Mouse (Mus musculus) ovary, postnatal 36 days (tissue): ENCODE measurements around the gene Ribc1.
A peak's percentile ranks its signal among the peaks of the same experiment; 100 is the strongest.

ENCODE experiments used
- DNase-seq: peaks from one replicate; pipeline ENCODE4 v3.0.0; 2022; ENCODE audit warnings: low spot score, mixed read lengths

Ribc1 gene

GRCm38 (mm10) chrX:152016151-152017145, at the start of gene Ribc1, which contains the start of gene Smc1a:
Ribc1 (minus strand) TSS chrX:152016295.
Smc1a (plus strand) TSS chrX:152016428.
- peak; percentile 85 for DNase-seq

DNA sequence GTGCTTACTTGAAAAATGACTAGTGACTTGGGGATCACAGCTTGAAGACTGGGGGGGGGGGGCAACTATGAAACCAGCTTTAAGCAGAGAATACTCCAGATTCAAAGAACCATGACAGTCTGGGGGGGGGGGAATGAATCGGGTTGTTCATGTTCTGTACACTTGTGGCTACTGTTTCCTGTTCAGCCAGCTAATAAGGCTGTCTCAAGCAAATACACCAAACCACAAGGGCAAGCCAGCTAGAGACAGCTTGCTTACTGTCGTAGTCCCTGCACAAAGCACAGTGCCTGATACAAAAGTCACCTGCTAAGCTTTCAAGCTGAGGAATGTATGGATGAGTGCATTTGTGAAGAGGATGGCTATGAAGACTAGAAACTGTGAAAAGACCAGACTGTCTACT, 49.6 kb upstream of the Ribc1 start:
- DNase-seq, result no peak

GRCm38 (mm10) chrX:152054094-152054493, 38.0 kb upstream of the Ribc1 start:
- DNase-seq, result no peak

DNA sequence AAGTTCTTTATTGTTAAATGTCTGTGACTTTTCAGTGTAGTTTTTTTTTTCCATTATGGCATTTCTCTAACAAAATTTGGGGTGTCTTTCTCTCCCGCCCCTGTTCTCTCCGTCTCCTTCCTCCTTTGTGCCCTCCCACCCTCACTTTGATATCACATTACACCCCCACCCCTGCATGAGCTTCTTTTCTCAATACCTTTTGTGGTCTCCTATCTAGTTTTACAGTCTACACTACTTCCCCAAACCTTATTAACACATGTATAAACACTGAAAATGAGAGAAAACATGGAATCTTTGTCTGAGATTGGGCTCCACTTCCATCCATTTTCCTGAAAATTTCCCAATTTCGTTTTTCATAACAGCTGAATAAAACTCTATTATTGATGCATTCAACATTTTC, 36.5 kb upstream of the Ribc1 start:
- no peak for DNase-seq

- DNase-seq, result no peak
These were observed 31.1 kb upstream of the Ribc1 start for GRCm38 (mm10) chrX:152047230-152047629.

GRCm38 (mm10) chrX:152039865-152040264, 23.8 kb upstream of the Ribc1 start:
- DNase-seq, result no peak

DNA sequence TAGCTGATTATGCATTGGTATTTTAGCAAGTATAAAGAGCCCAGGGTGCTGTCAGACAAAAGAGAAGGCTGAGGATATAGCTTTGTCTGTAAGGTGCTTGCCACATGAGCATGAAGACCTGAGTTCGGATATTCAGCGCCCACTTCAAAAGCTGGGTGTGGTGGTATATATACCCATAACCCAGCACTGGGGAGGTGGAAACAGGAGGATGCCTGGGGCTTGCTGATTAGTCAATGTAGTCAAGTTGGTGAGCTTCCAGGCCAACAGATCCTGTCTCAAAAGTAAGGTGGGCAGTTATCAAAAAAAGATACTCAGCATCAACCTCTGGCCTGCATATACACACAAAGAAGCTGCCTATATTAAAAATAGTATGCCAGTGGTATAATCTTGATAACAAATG, 3.2 kb upstream of the Ribc1 start:
- DNase-seq, result no peak

- no peak for DNase-seq
These were observed 1.1 kb upstream of the Ribc1 start for GRCm38 (mm10) chrX:152017186-152017585.

GRCm38 (mm10) chrX:152015752-152016150, 344 bp downstream of the Ribc1 start:
- DNase-seq, result no peak

GRCm38 (mm10) chrX:152007863-152008262, 8.2 kb downstream of the Ribc1 start:
- DNase-seq, result no peak

DNA sequence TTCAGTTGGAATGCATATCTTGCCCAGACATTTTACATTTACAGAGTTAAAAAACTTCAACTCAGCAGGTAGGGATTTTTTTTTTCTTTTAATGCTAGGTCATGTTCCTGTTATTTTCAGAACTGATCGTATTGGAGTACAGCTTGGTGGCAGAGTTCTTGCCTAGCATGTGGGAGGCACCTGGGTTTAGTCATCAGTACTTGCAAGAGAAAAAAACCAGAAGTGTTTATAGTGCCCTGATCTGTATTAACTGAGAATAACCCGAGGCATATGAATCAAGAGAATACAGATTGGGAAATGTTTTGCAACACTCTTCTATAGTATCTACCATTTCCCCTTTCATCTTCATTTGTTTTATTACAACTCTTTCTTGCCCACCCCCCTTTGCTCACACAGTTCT, 13.2 kb downstream of the Ribc1 start:
- DNase-seq, result no peak

DNA sequence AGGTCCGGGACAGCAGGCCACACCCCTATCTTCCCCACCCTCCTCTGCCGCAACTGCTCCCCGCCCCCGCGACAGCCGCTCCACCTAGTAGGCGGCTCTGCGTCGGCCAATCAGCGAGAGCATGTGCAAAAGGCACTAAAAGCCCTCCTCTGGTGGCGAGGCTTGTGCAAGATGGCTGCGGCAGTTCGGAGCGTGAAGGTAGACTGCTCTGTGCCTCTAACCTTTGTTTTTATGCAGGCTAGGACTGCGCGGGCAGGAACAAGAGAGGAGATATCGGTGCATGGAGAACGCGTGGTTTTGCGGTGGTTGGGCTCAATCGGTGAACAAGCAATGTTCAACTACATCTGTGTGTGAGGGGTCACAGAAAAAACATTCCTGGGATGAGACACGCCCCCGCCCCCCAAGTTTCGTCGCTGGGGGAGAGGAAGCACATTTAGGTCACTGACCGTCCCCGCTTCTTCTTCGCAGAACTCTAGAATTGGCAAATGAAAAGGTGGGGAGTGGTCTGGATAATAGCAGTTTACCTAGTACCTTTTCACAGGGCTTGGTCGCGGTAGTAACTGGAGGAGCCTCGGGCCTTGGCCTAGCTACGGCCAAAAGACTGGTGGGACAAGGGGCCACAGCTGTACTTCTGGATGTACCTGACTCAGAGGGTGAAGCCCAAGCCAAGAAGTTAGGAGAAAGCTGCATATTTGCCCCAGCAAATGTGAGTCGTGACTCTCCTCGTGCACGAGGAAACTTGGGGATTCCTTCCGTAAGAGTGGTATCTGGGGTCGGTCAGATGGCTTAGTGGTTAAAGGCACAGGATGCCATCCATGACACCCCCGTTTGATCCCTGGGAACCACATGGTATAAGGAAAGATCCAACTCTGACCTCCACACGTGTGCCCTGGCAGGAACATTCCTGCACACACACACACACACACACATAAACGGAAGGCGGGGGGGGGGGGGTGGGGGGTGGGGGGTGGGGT, 14.1 kb downstream of the Ribc1 start, which contains the start of gene Hsd17b10:
Hsd17b10 (plus strand) TSS at position 109 of the 974 bp plus-strand sequence.
- DNase-seq, result peak; percentile 84

GRCm38 (mm10) chrX:152001182-152001684, 14.9 kb downstream of the Ribc1 start:
- no peak for DNase-seq

- no peak for DNase-seq
These were observed 16.9 kb downstream of the Ribc1 start for GRCm38 (mm10) chrX:151999006-151999710.
